Mouse (Mus musculus) hindbrain, postnatal 0 days (tissue): ENCODE measurements around the gene Chmp2a. TPM values are rescaled to one million over a fixed set of nuclear protein-coding genes. Genes with fewer than 3 reads are reported as not detected.
"Not testable (repeated sequence)": the region's sequence is repeated elsewhere in the genome, so short reads cannot be mapped to it uniquely, and the experiment has no call there.

Experiments
- ATAC-seq: fragments of 200-750 bp; cut with Nextera tagmentation; 2 replicates; pipeline ENCODE4 v1.8.0; 2017; ENCODE audit warnings: mild to moderate bottlenecking, moderate TSS enrichment, moderate library complexity
- DNase-seq: peaks from one replicate; pipeline ENCODE4 v3.0.0-alpha.2; 2015; ENCODE audit warnings: low spot score
- H3K27ac ChIP-seq: fragments of 300-500 bp; sonication (generic); 2 replicates; pipeline ENCODE4 v1.5.1; 2014; ENCODE audit warnings: mild to moderate bottlenecking
- H3K27me3 ChIP-seq: fragments of 300-500 bp; sonication (generic); 2 replicates; pipeline ENCODE4 v1.6.1; 2014; ENCODE audit warnings: low read length, mixed read lengths; ENCODE audit not compliant: insufficient read depth
- H3K36me3 ChIP-seq: fragments of 300-500 bp; sonication (generic); 2 replicates; pipeline ENCODE4 v1.6.1; 2014; ENCODE audit warnings: low read length, mixed read lengths; ENCODE audit not compliant: insufficient read depth
- H3K4me1 ChIP-seq: fragments of 300-500 bp; sonication (generic); 2 replicates; pipeline ENCODE4 v1.6.1; 2014; ENCODE audit warnings: antibody characterized with exemption, low read length, mixed read lengths; ENCODE audit not compliant: insufficient read depth
- H3K4me2 ChIP-seq: fragments of 300-500 bp; sonication (generic); 2 replicates; pipeline ENCODE4 v1.6.1; 2014; ENCODE audit warnings: low read depth, mild to moderate bottlenecking, low read length, moderate library complexity, mixed read lengths
- H3K4me3 ChIP-seq: fragments of 300-500 bp; sonication (generic); 2 replicates; pipeline ENCODE4 v1.5.1; 2014; ENCODE audit warnings: low read length
- H3K9ac ChIP-seq: fragments of 300-500 bp; sonication (generic); replicated peaks from 2 replicates; pipeline ENCODE4 v1.6.1; 2014; ENCODE audit warnings: mild to moderate bottlenecking, low read length, moderate library complexity, mixed read lengths
- H3K9me3 ChIP-seq: fragments of 300-500 bp; sonication (generic); 2 replicates; pipeline ENCODE4 v1.6.1; 2016; ENCODE audit warnings: low read length, mixed read lengths
- CTCF ChIP-seq: IDR thresholded peaks from 2 replicates; pipeline ENCODE4 v1.5.1; 2016; ENCODE audit warnings: antibody characterized with exemption, control low read depth, low read depth
- whole genome bisulfite sequencing: fragments of 180-500 bp; shearing (Covaris S2); extraction: QIAGEN DNeasy Blood & Tissue Kit; methylation state at CpG from one replicate; pipeline ENCODE4 v1.1.7; 2014; 5-methylcytosine and 5-hydroxymethylcytosine counted together
- polyA plus RNA-seq: library from polyadenylated mRNA; unstranded; fragments of >200 nt; fragmentation: Nextera tagmentation; extraction: Ambion mirVana; gene quantifications from 2 replicates; pipeline ENCODE4 v1.2.1, GENCODE M21; 2015
- total RNA-seq: library from RNA; depleted of rRNA; stranded (reverse); fragments of >200 nt; gene quantifications from 2 replicates; pipeline ENCODE4 v1.2.3, GENCODE M21; 2014; rRNA removed

Gene Chmp2a
- total RNA-seq: 59.7 and 68.0 TPM in 2 replicates
- 188 and 202 TPM in 2 replicates for polyA plus RNA-seq

DNA sequence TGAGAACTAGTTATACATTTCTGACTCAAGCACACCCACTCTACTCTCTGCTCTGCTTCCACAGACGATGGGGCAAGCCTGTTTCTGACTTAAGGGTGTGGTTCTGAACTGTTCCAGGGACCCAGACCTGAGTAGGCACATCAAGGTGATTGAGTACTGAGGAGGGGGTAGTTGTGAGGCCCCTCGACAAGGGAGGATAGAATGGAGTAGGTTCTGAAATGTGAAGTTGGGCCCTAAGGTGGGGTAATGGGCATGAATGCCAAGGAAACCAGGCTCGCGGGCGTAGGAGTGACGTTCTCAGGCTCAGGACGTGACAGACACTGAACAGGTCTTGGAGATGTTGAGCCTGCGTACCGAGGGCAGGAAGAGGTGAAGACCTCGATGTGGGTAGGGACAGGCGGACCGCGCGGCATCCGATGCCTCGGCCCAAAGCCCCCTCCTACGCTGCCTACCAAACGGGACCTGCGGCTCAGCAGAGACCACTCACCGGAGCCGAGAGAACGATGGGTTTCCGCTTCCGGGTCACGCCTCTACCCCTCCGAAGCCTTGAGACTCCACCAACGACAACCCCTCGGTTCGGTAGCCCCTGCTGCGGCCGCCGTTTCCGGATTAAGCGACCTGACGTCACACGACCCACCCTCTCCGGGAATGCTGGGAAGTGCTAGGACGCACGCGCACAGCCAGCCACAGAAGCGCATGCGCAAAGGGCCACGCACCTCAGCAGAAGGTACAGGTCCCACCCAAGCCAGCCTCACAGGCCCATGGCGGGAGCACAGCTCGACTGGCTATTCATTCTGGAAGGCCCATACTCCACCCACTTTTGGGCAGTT, at the start of gene Chmp2a:
Chmp2a (minus strand) TSS at position 660 of the 830 bp plus-strand sequence.
- Histone ChIP-seq H3K9me3 (no peaks in the 10 kb centered on the region), H3K9ac (peak within 1 kb of the TSS; percentile 73), H3K27me3 (no peaks in the 10 kb centered on the region), H3K4me1 (peaks cover 9% of the 10 kb centered on the region; the same call in 1 of the 2 replicates), H3K27ac (peak within 1 kb of the TSS; percentile 96), H3K36me3 (peaks cover 46% of the 10 kb centered on the region), H3K4me3 (peak within 1 kb of the TSS; percentile 53), H3K4me2 (peak within 1 kb of the TSS; percentile 92)
- DNase-seq: peak; percentile 99
- TF ChIP-seq CTCF: no peak
- 0% methylated on average over 45 of the region's 45 CpGs for WGBS
- peak; percentile 85 for ATAC-seq

DNA sequence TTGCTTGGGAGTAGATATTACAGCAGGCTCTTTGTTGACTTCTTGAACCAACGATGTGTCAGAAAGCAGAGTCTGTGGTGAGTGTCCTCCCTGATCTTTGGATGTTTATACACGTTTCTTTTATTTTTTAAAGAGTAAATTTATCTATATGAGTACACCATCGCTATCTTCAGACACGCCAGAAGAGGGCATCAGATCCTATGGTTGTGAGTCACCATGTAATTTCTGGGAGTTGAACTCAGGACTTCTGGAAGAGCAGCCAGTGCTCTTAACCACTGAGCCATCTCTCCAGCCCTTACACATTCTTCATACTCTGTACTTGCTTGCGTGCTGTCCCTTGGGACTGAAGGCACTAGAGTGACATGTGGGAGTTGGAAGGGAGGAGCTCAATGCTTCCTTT, 37.7 kb upstream of the Chmp2a start:
- H3K27me3 ChIP-seq: no peaks in the 10 kb centered on the region
- H3K36me3 ChIP-seq: no peaks in the 10 kb centered on the region
- H3K9me3 ChIP-seq: no peaks in the 10 kb centered on the region
- DNase-seq: no peak
- H3K4me1 ChIP-seq: no peaks in the 10 kb centered on the region
- TF ChIP-seq CTCF: no peak
- H3K4me2 ChIP-seq: no peak overlapping the region
- ATAC-seq: no peak
- no peak overlapping the region for H3K27ac ChIP-seq
- 58% methylated on average over 5 of the region's 5 CpGs for WGBS
- no peak overlapping the region for H3K4me3 ChIP-seq
- H3K9ac ChIP-seq: no peak overlapping the region

DNA sequence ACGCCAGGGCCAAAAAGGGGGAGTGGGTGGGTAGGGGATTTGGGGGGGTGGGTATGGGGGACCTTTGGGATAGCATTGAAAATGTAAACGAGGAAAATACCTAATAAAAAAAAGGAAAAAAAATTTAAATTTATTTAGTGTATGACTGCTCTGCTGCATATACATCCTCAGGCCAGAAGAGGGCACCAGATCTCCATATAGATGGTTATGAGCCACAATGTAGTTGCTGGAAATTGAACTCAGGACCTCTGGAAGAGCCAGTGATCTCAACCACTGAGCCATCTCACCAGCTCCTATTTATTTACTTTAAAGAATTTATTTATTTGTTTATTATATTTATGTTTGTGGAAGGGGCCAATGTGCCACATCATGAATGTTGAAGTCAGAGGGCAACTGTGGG, 28.8 kb upstream of the Chmp2a start:
- H3K4me2 ChIP-seq, H3K27ac ChIP-seq, DNase-seq, H3K27me3 ChIP-seq, ATAC-seq, H3K9ac ChIP-seq, H3K36me3 ChIP-seq, H3K4me3 ChIP-seq, H3K9me3 ChIP-seq, H3K4me1 ChIP-seq: not testable (repeated sequence)
- 61% methylated on average over 2 of the region's 2 CpGs for WGBS
- TF ChIP-seq CTCF: peak; percentile 55

DNA sequence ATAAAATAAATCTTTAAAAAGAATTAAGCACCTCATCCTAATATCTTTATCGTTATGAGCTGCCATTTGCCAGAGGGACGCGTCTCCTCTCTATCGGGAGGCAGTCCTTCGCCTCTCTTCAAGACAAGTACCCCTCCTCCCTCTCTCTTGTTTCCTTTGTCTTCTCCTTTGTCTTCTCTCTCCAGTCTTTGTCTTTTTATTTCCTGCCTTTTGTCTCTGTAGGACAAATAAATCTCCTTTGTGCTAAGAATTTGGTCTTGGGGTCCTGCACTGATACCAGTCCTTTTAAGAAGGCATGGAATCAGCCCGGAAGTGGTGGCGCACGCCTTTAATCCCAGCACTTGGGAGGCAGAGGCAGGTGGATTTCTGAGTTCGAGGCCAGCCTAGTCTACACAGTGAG, 24.9 kb upstream of the Chmp2a start:
- DNase-seq (no peak), ATAC-seq (no peak)
- Histone ChIP-seq H3K27ac (no peak overlapping the region), H3K4me1 (no peaks in the 10 kb centered on the region), H3K27me3 (no peaks in the 10 kb centered on the region), H3K9me3 (no peaks in the 10 kb centered on the region), H3K4me3 (no peak overlapping the region), H3K36me3 (no peaks in the 10 kb centered on the region), H3K4me2 (no peak overlapping the region), H3K9ac (no peak overlapping the region)
- WGBS: 86% methylated on average over 9 of the region's 9 CpGs
- TF ChIP-seq CTCF: no peak

DNA sequence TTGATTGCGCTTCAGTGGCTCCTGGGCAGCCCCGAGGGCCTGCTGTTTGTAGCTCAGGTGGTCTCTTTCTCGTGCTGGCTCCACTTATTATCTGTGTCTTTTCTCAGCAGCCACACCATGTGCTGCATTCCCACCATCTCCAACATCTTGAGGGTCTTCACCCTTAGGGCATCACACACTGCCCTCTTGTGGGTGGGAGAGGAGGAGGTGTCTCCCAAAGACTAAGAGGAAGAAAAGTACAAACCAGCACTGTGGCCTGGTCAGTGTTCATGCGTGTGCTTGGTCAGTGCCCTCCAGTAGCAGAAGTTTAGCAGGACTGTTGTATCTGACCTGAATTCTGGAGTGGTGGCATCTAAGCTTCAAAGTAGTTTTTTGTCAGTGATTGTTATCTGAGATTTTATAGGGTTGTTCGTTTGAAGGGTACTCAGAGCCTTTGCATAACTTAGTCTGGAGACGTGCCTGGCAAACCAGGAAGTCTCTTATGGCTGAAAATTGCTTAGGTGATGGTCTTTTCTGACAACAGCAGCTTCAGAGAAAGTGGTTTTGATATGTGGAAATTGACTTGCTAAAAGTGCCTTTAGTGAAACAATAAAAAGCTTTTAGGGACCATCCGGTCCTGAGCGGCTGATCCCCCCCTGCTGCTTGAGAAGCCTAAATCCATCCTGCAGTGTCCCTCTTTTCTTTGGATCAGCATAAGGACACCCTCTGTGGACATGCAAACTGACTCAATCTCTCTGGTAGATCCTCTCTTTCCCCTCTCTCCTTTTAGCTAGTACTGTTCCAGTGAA, 22.5 kb upstream of the Chmp2a start:
- Histone ChIP-seq H3K4me2 (no peak overlapping the region), H3K4me1 (no peaks in the 10 kb centered on the region), H3K27ac (no peak overlapping the region), H3K36me3 (no peaks in the 10 kb centered on the region), H3K9me3 (no peaks in the 10 kb centered on the region), H3K27me3 (no peaks in the 10 kb centered on the region), H3K4me3 (no peak overlapping the region), H3K9ac (no peak overlapping the region)
- WGBS: 54% methylated on average over 8 of the region's 8 CpGs
- TF ChIP-seq CTCF: peak; percentile 46
- no peak for DNase-seq
- no peak for ATAC-seq

DNA sequence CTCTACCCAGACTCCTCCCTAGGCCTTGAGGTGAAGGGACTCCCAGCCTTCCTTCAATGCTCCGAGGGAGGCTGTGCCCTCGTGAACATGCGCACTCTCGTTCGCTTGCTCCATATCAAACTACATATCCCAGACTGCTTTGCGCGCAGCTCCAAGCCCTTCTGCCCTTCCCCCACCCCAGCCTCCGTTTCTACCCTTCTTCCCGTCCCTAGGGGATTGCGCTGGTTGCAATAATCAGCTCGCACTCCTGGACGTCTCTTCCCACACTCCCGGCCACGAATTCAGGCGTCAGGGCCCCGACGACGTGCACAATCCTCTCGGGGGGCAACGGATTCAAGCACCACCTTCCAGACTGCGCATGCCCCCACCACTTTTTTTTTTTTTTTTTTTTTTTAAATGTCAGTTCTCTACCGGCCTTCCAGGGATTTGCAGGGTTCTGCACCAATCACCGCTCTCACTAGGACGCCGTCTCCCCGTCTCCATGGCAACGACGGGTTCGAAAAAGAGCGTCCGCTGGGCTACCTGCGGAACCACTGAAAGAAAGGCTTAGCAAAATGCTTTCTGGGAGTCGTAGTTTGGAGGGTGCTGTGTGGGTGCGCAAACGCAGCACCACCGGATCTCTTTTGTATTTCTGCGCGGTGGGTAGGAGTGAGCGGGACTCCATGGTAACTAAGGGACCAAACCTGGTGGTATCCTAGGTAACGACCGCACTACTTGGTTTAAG, 19.8 kb upstream of the Chmp2a start, which contains the start of gene Mzf1:
Mzf1 (minus strand) TSS at position 478 of the 724 bp plus-strand sequence.
- no peaks in the 10 kb centered on the region for H3K9me3 ChIP-seq
- H3K4me2 ChIP-seq: peak within 1 kb of the TSS; percentile 61
- no peaks in the 10 kb centered on the region for H3K36me3 ChIP-seq
- H3K4me3 ChIP-seq: peak within 1 kb of the TSS; percentile 52
- H3K27me3 ChIP-seq: no peaks in the 10 kb centered on the region
- WGBS: under 1% methylated on average over 41 of the region's 41 CpGs
- H3K4me1 ChIP-seq: no peaks in the 10 kb centered on the region
- ATAC-seq (peak; percentile 96), DNase-seq (peak; percentile 99)
- TF ChIP-seq CTCF: peak; percentile 6
- H3K9ac ChIP-seq: peak within 1 kb of the TSS; percentile 55
- H3K27ac ChIP-seq: peak within 1 kb of the TSS; percentile 81
